Mouse (Mus musculus): ENCODE results near the gene Ugt2a2. TPM values are rescaled to one million over a fixed set of nuclear protein-coding genes. Genes with fewer than 3 reads are reported as not detected.
"Not testable (repeated sequence)": the region's sequence is repeated elsewhere in the genome, so short reads cannot be mapped to it uniquely, and the experiment has no call there.

The Ugt2a2 gene
- not detected in 2 replicates for polyA plus RNA-seq (2015; fragmentation: Nextera tagmentation; extraction: Ambion mirVana)

GRCm38 (mm10) chr5:87482160-87482559 lies at the start of gene Ugt2a2:
TSS of gene Ugt2a2 (minus strand) at chr5:87482260.
- H3K4me2 ChIP-seq (ENCODE audit: low read depth, low read length), result no peak within 1 kb of the TSS
- H3K27me3 ChIP-seq (ENCODE audit: control insufficient read depth, insufficient read depth, low read depth, low read length), result no peaks in the 10 kb centered on the region
- no peak within 1 kb of the TSS for H3K4me3 ChIP-seq (ENCODE audit: low read depth, low read length)
- H3K27ac ChIP-seq (ENCODE audit: low read length), result no peak within 1 kb of the TSS
- H3K9ac ChIP-seq (ENCODE audit: low read depth, low read length), result no peak within 1 kb of the TSS
- no peak for ATAC-seq (ENCODE audit: low read depth)
- H3K9me3 ChIP-seq (replicated peaks; ENCODE audit: control insufficient read depth, low read length), result no peaks in the 10 kb centered on the region; the same call in 1 of the 2 replicates
- no peaks in the 10 kb centered on the region for H3K4me1 ChIP-seq (ENCODE audit: control insufficient read depth, low read depth, low read length)
- WGBS (ENCODE audit: insufficient replicate concordance), result 52% methylated on average over 5 of the region's 5 CpGs
- H3K36me3 ChIP-seq (ENCODE audit: control insufficient read depth, insufficient read depth), result no peaks in the 10 kb centered on the region

GRCm38 (mm10) chr5:87523561-87523960 lies 41.5 kb upstream of the Ugt2a2 start:
- H3K9ac ChIP-seq (ENCODE audit: low read depth, low read length); H3K36me3 ChIP-seq (ENCODE audit: control insufficient read depth, insufficient read depth); ATAC-seq (ENCODE audit: low read depth); H3K4me2 ChIP-seq (ENCODE audit: low read depth, low read length); H3K27ac ChIP-seq (ENCODE audit: low read length); H3K27me3 ChIP-seq (ENCODE audit: control insufficient read depth, insufficient read depth, low read depth, low read length); H3K4me3 ChIP-seq (ENCODE audit: low read depth, low read length); H3K4me1 ChIP-seq (ENCODE audit: control insufficient read depth, low read depth, low read length); H3K9me3 ChIP-seq (replicated peaks; ENCODE audit: control insufficient read depth, low read length): not testable (repeated sequence)
- 54% methylated on average over 2 of the region's 2 CpGs for WGBS (ENCODE audit: insufficient replicate concordance)

GRCm38 (mm10) chr5:87505776-87506458 lies 23.9 kb upstream of the Ugt2a2 start:
- no peak for ATAC-seq (ENCODE audit: low read depth)
- WGBS (ENCODE audit: insufficient replicate concordance), result 52% methylated on average over 4 of the region's 4 CpGs
- Histone ChIP-seq H3K4me2 (ENCODE audit: low read depth, low read length) (no peak overlapping the region), H3K27ac (ENCODE audit: low read length) (no peak overlapping the region), H3K9ac (ENCODE audit: low read depth, low read length) (no peak overlapping the region), H3K36me3 (ENCODE audit: control insufficient read depth, insufficient read depth) (no peaks in the 10 kb centered on the region), H3K27me3 (ENCODE audit: control insufficient read depth, insufficient read depth, low read depth, low read length) (no peaks in the 10 kb centered on the region), H3K4me3 (ENCODE audit: low read depth, low read length) (no peak overlapping the region), H3K4me1 (ENCODE audit: control insufficient read depth, low read depth, low read length) (no peaks in the 10 kb centered on the region), H3K9me3 (replicated peaks; ENCODE audit: control insufficient read depth, low read length) (no peaks in the 10 kb centered on the region)

GRCm38 (mm10) chr5:87502687-87503086 lies 20.6 kb upstream of the Ugt2a2 start:
- Histone ChIP-seq H3K4me3 (ENCODE audit: low read depth, low read length) (no peak overlapping the region), H3K36me3 (ENCODE audit: control insufficient read depth, insufficient read depth) (no peaks in the 10 kb centered on the region), H3K9ac (ENCODE audit: low read depth, low read length) (no peak overlapping the region), H3K9me3 (replicated peaks; ENCODE audit: control insufficient read depth, low read length) (no peaks in the 10 kb centered on the region), H3K4me2 (ENCODE audit: low read depth, low read length) (no peak overlapping the region), H3K27me3 (ENCODE audit: control insufficient read depth, insufficient read depth, low read depth, low read length) (no peaks in the 10 kb centered on the region), H3K4me1 (ENCODE audit: control insufficient read depth, low read depth, low read length) (no peaks in the 10 kb centered on the region), H3K27ac (ENCODE audit: low read length) (no peak overlapping the region)
- ATAC-seq (ENCODE audit: low read depth), result no peak
- WGBS (ENCODE audit: insufficient replicate concordance), result 60% methylated on average over 1 of the region's 1 CpGs

- no peaks in the 10 kb centered on the region for H3K27me3 ChIP-seq (ENCODE audit: control insufficient read depth, insufficient read depth, low read depth, low read length)
- H3K9ac ChIP-seq (ENCODE audit: low read depth, low read length), result no peak overlapping the region
- H3K27ac ChIP-seq (ENCODE audit: low read length), result no peak overlapping the region
- H3K9me3 ChIP-seq (replicated peaks; ENCODE audit: control insufficient read depth, low read length), result no peaks in the 10 kb centered on the region
- no peaks in the 10 kb centered on the region for H3K36me3 ChIP-seq (ENCODE audit: control insufficient read depth, insufficient read depth)
- ATAC-seq (ENCODE audit: low read depth), result no peak
- no peak overlapping the region for H3K4me2 ChIP-seq (ENCODE audit: low read depth, low read length)
- H3K4me3 ChIP-seq (ENCODE audit: low read depth, low read length), result no peak overlapping the region
- no peaks in the 10 kb centered on the region for H3K4me1 ChIP-seq (ENCODE audit: control insufficient read depth, low read depth, low read length)
Measured at GRCm38 (mm10) chr5:87499341-87499740, 17.3 kb upstream of the Ugt2a2 start.

GRCm38 (mm10) chr5:87498936-87499335 lies 16.9 kb upstream of the Ugt2a2 start:
- Histone ChIP-seq H3K27ac (ENCODE audit: low read length) (no peak overlapping the region), H3K4me2 (ENCODE audit: low read depth, low read length) (no peak overlapping the region), H3K4me3 (ENCODE audit: low read depth, low read length) (no peak overlapping the region), H3K36me3 (ENCODE audit: control insufficient read depth, insufficient read depth) (no peaks in the 10 kb centered on the region), H3K4me1 (ENCODE audit: control insufficient read depth, low read depth, low read length) (no peaks in the 10 kb centered on the region), H3K9me3 (replicated peaks; ENCODE audit: control insufficient read depth, low read length) (no peaks in the 10 kb centered on the region), H3K9ac (ENCODE audit: low read depth, low read length) (no peak overlapping the region), H3K27me3 (ENCODE audit: control insufficient read depth, insufficient read depth, low read depth, low read length) (no peaks in the 10 kb centered on the region)
- no peak for ATAC-seq (ENCODE audit: low read depth)

- no peaks in the 10 kb centered on the region for H3K36me3 ChIP-seq (ENCODE audit: control insufficient read depth, insufficient read depth)
- no peak within 1 kb of the TSS for H3K4me3 ChIP-seq (ENCODE audit: low read depth, low read length)
- no peaks in the 10 kb centered on the region for H3K9me3 ChIP-seq (replicated peaks; ENCODE audit: control insufficient read depth, low read length)
- H3K4me2 ChIP-seq (ENCODE audit: low read depth, low read length), result no peak within 1 kb of the TSS
- no peak within 1 kb of the TSS for H3K9ac ChIP-seq (ENCODE audit: low read depth, low read length)
- H3K27me3 ChIP-seq (ENCODE audit: control insufficient read depth, insufficient read depth, low read depth, low read length), result no peaks in the 10 kb centered on the region
- ATAC-seq (ENCODE audit: low read depth), result no peak
- H3K4me1 ChIP-seq (ENCODE audit: control insufficient read depth, low read depth, low read length), result no peaks in the 10 kb centered on the region
- H3K27ac ChIP-seq (ENCODE audit: low read length), result no peak within 1 kb of the TSS
- WGBS (ENCODE audit: insufficient replicate concordance), result 77% methylated on average over 1 of the region's 1 CpGs
Measured at GRCm38 (mm10) chr5:87490771-87491170, 8.7 kb upstream of the Ugt2a2 start, which contains the start of gene Ugt2a1. TSS of gene Ugt2a1 (minus strand) at chr5:87490871.

- not testable (repeated sequence) for H3K27me3 ChIP-seq (ENCODE audit: control insufficient read depth, insufficient read depth, low read depth, low read length); H3K27ac ChIP-seq (ENCODE audit: low read length); H3K4me2 ChIP-seq (ENCODE audit: low read depth, low read length); H3K36me3 ChIP-seq (ENCODE audit: control insufficient read depth, insufficient read depth); H3K4me3 ChIP-seq (ENCODE audit: low read depth, low read length); H3K4me1 ChIP-seq (ENCODE audit: control insufficient read depth, low read depth, low read length); H3K9ac ChIP-seq (ENCODE audit: low read depth, low read length); H3K9me3 ChIP-seq (replicated peaks; ENCODE audit: control insufficient read depth, low read length); ATAC-seq (ENCODE audit: low read depth)
- WGBS (ENCODE audit: insufficient replicate concordance), result 47% methylated on average over 1 of the region's 1 CpGs
Measured at GRCm38 (mm10) chr5:87486706-87487105, 4.6 kb upstream of the Ugt2a2 start, which contains the start of gene Gm43638. TSS of gene Gm43638 (minus strand) at chr5:87486806.

GRCm38 (mm10) chr5:87458810-87459209 lies 23.2 kb downstream of the Ugt2a2 start:
- H3K4me1 ChIP-seq (ENCODE audit: control insufficient read depth, low read depth, low read length), result no peaks in the 10 kb centered on the region
- no peak overlapping the region for H3K27ac ChIP-seq (ENCODE audit: low read length)
- no peak for ATAC-seq (ENCODE audit: low read depth)
- H3K36me3 ChIP-seq (ENCODE audit: control insufficient read depth, insufficient read depth), result no peaks in the 10 kb centered on the region
- H3K9ac ChIP-seq (ENCODE audit: low read depth, low read length), result no peak overlapping the region
- H3K27me3 ChIP-seq (ENCODE audit: control insufficient read depth, insufficient read depth, low read depth, low read length), result no peaks in the 10 kb centered on the region
- WGBS (ENCODE audit: insufficient replicate concordance), result 40% methylated on average over 1 of the region's 1 CpGs
- no peak overlapping the region for H3K4me3 ChIP-seq (ENCODE audit: low read depth, low read length)
- no peak overlapping the region for H3K4me2 ChIP-seq (ENCODE audit: low read depth, low read length)
- H3K9me3 ChIP-seq (replicated peaks; ENCODE audit: control insufficient read depth, low read length), result no peaks in the 10 kb centered on the region
